Mouse (Mus musculus) retina, embryonic 14.5 days (tissue): ENCODE measurements around the gene Csad.

ENCODE experiments used
- DNase-seq: peaks from one replicate; pipeline ENCODE4 v3.0.0-alpha.2; 2015; ENCODE audit warnings: low spot score

The Csad gene

DNA sequence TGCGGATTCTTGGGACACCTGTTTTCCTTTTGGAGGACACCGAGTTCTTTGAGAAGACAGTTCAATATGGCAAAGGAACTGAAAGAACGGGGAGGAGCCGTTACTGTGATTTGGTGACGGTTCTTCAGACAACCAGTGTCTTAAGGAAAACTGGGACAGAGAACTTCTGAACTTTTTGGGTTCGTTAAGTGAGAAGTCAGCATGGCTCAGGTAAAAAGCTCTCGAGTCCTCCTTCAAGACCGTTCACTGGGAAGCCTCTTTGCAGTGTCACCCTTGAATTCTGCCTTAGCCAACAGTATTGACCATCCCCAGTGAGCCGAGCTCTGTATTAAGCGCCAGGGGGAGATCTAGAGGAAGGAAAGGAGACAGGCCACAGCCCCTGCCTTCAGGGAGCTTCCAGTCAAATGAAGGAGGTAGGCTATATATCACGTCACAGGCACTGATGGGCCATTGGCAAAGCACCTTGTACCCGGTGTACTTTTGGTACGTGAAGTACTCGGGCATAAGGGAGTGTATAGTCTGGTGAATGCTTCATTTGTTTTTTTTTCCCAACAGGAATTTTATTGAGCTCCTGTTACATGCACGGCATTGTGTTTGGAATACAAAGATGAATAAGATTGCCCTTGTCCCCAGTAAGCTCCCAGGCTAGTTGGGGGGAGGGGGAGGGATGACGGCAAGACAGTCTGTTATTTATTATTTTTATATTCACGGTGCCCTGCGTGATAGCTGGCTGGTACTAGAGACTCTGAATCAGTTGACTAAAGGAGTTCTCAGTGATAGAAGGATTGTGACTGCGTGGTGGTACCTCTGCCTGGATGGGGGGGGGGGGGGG, at the start of gene Csad:
Gene Csad (minus strand): TSS at position 51 of the 832 bp plus-strand sequence.
- DNase-seq: no peak

DNA sequence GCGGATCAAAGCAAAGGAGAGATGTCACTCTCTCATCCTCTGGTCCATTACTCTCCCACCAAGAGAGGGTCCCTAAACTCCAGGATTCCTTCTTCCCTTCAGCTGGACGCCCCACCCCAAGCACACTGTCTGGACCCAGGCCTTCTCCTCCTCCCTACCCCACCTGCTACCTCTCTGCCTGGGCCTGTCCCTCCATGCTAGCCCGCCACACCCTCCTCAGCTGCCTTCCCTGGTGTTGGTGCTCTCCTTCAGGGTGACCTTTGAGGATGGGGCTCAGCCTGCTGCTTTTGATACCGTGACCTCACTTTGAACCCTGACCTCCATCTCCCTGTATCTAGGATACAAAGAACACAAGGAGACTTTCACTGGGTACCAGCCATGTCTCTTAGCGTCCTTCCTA, 46.0 kb upstream of the Csad start:
- no peak for DNase-seq

DNA sequence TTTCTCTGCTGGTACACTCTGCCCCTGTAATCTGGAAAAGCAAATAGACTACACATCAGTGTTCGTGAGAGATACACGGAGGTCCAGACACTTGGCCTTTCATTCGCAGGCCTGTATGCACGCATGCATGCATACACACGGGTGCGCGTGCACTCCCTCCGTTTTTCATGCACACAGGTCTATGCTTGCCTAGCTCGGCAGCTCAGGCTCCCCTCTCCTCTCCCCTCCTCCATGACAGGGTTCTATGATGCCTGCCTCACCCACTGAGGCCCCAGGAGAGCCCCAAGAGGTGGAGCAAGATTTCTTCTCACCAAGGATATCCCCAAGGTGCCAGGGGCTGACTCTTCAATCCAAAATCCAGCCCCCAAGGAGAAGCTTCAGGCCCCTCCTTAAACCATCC, 45.4 kb upstream of the Csad start:
- no peak for DNase-seq

DNA sequence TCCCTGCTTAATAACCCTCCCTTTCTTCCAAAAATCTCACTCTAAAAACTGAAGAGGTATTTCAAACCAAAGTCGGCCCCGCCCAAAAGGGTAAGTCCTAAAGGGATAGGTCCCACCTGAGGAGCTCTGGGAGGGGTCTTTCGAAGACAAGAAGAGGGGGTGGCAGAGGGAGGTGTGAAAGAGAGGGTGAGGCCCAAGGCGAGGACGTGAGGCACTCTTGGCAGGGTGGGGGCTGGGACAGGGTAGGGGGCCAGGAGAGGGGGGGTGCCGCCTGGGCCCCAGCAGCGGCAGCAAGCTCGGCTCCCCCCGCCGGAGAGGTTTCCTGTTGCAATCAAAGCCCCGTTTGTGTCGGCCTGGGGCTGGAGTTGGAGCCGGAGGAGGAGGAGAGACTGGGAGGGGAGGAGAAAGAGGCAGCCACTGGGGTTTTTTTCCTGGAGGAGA, 44.7 kb upstream of the Csad start:
- DNase-seq: no peak

DNA sequence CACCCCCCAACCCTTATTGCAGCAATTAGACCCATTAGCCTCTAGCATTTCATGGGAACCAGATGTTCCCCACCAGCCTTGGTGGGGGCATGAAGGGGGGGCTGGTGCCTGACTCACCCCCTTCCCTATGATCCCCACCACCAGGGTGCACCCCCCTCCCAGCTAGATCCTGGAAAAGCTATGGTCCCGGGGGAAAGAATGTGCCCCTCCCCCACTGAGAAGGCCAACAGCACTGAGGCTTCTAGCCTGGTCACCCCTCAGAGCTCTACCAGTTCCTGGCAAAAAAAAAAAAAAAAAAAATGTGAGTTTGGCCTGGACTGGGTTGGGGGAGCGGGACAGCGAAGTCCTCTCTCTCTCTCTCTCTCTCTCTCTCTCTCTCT, 44.3 kb upstream of the Csad start:
- DNase-seq: no peak

DNA sequence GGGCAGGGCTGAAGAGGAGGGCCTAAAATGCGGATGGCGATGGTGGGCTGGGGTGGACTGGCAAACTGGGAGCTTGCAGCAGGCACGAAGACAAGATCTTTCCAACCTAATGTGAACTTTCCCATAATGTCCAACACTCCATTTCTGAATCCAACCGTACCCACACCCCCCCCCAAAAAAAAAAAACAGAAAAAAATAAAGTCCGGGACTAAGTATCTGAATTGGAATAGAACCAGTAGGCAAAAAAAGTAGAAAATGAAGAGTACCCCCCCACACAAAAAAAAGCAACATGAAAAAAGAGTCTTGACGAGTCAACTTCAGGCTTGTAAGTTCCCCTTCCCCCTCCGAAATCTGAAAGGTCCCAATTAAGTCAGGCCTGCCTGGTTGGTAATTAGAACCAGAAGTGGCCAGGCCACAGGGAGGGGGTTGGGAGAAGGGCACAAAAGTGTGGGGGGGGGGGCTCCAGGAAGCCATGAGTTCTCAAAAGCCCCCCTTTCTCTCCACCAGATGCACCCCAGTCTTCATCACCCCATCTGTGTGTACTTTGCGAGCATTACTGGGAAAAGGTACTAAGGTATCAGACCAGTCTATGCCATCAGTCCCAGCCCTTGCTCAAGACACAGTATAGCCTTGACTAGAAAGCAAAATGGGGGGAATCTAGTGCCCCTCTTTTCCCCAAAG, 43.7 kb upstream of the Csad start:
- no peak for DNase-seq

DNA sequence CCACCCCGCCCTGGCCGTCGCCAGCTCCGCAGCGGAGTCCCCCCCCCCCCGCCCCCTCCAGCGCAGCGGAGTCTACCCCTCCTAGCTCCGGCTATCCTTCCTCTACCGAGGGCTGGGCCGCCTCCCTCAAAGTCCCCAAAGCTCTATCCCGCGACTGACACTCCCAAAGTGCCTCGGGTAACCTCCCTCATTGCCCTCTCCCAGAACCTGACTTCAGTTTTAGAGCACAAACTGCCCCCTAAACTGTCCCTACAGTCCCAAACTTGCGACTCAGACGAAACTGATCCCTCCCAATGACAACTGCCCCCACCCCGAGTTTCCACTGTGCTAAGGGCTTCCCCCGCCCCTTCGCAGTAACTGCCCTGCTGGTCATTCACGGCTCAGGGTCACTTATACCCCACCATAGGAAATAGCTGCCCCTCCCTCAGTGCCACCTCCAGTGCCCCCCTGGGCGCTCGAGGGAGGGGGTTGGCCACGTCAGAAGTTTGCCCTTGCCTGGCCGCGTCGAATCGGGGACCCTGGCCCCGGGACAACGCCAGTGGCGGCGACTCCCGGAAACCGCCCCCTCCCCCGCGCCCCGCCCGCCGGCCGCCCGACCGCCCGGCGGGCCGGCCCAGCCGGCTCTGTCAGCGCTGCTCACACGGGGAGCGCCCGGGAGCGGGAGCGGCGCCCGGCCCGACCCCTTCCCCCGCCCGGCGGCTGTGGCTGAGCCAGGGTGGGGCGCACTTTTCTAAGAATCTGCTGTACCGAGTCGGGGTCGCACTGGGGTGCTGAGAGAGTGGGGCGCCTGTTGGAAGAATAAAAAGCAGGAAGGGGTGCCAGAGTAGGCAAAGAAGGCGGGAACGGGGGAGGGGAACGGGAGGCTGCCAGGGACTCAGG, 43.0 kb upstream of the Csad start:
- DNase-seq: peak; percentile 51

DNA sequence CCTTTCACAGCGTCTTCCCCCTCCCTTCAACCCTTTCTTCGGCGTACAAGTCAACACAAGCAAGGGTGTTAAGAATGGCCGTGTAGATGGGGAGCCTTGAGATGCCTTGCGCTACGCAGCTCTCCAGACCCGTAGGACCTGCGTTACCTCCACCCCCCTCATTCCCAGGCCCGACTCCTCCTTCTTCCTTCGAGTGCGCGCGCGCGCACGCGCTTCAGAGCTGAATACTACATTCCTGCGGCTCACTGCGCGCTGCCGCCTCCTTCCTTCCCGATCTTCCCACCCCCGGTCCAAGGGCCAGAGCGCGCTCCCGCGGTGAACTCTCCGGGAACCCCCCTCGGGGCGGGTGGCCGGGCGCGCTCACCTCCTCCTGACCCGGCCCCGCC, 42.3 kb upstream of the Csad start:
- DNase-seq: peak; percentile 83

DNA sequence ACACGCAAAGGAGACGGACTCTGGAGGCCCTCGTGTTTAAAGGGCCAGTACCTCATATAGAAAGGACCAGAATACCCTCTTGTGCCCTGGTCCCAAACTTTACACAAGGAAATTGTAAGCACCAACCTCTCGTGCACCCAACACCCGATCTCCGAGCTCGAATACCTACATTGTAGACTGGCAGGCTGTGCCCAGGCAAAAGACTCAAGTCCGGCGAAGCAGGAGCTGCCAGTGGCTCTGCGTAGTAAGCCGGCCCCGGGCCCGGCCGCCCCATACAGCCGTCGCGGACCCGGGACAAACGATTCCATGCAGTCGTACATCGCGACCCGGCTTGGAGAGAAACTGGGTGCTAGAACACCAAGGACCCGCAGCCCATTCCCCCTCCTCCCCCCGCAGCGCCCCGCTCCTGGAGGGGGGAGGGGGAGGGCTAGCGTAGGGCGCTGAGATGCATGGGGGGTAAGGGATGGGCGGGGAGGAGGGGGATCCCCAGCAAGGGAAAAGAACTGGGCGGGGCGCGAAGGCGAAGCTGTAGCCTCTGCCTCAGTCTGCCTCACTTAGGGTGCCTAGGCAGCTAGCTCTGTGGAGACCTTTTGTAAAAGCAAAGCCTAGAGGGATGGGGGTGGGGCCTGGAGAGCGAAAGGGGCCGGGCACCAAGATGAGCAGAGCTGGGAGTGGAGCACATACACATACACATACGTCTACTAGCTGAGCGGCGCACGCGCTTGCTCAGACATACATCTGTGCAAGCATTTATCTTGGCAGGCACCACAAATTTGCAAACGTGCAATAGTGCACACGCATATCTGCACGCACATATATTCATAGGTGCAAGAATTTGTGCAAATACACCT, 41.6 kb upstream of the Csad start:
- peak; percentile 58 for DNase-seq

DNA sequence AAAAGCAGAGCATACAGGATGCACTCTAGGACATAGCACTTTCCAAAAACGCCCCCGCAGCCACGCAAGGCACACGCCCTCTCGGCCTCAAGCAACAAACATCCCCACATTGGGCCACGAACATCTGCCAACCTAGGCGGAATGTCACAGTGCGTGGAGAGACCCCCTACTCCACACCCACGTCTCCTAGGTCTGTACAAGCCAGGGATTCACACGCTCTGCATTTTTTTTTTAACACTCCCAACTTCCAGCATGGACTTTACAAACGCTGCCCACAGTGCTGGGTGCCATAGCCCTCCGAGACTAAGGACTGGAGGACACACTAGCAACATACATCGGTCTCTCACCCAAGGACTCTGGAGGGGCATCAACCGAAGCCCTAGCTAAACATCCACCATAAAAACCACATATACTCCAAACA, 40.9 kb upstream of the Csad start:
- DNase-seq: no peak

DNA sequence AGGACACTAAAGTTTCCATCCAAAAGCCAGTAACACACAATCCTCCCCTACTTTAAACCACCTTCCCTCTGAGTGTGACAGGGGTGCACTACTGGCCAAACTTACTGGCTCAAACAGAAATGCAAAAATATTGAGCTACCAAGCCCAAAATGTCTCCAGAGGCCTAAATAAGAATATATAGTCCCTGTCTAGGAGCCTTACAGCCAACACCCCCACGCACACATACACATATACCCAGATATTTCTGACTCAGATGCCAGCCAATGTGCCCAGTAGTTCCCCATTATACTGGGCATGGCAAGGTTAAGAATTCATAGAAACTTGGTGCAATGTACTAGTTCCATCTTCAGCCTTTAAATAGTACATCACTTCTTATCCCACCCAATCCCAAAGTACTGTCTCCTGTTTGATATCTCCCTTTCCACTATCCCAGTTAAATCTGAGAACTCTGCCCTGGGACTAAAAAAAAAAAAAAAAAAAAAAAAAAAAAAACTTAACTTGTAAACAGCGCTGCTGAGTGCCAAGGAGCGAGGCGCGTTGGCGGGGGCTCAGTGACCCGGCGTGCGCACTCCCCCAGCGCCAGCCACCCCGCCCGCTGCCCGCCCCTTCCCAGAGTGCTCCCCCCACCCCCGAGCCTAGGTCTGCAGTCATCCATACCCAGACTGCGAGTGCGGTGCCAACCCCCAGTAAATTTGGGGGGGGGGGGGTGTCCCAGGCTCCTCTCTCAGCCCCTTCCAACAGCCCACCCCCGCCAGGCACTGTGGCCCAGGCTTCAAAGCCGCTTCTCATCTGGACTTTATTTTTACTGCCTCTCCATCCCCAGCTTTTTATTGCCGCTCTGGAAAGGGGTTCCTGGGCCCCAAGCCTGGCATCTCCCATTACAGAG, 40.0 kb upstream of the Csad start:
- no peak for DNase-seq

DNA sequence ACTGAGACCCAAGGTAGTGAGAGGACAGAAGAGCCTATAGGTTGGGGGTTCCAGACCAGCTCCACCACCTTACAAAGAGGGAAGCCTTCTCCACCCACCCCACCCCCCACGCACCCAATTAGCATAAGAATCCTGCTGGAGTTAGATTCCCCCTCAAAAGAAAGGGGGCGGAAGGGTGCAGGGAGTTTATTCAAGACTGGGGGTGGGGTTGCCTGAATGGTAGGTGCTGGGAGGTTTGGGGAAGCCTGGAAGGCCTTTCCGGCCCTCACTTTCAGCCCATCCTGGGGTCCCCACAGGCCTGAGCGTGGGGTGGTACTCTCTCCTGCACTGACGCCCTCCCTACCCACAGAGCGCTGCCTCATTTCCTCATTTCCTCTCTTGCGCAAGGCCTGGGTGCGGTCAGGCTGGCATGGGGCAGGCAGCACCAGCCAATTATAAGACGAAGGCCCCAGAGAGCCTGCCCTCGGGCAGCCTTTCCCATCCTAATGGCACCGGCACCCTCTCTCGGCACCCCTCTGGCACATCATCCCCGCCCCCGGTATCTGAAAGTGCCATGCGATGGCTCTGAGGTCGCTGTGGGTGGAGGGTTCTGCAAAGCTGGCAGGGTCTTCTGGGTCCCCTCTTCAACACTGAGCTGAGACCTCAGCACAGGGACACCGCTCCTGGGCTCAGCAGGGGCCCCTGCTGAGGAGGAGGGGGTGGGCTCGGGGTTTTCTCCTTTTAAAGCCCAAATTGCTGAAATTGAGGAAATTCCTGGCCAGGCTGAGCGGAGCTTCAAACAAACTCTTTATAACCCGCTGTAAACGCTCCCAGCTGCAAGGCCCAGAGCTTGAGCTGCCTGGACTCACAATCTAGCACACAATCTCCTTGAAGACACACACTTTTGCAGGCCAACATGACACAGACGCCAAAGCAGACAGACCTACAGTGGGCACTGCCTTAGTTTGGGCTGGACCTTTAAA, 39.0 kb upstream of the Csad start:
- DNase-seq: no peak

DNA sequence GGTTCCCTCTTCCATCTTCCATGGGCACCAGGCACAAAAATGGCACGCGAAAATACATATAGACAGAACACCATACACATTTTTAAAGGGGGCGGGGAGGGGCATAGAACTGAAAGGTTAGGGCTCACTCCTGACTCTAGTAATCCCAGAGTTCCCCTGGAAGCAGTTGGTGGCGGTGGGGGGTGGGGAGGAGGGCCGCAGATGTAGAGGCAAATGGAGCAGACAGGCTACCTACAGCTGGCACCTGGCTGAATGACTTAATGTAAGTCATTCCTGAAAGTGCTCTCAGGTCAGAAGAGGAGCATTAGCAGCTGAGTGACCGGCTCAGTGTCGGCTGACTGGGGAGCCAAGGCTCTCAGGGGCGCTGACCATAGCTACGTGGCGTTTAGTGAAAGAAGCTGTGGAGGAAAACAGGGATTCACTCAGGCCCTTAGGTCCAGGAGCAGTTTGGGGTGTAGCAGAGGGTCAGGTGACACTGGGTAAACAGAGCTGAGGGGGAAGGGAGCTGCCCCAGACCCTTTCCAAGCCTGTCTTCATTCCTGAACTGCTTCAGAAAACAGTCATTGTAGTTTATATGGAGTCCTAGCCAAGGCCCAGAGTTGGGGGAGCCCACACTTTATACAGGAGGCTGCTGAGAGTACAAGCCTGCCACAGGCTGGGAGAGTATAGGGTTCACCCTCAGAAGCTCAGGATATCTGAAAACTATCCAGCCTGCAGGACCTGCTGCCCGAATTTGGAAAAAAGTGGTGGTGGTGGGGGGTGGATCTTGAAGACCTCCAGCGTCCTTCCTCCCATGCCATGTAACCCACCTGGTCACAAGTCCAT, 38.1 kb upstream of the Csad start:
- DNase-seq: no peak

DNA sequence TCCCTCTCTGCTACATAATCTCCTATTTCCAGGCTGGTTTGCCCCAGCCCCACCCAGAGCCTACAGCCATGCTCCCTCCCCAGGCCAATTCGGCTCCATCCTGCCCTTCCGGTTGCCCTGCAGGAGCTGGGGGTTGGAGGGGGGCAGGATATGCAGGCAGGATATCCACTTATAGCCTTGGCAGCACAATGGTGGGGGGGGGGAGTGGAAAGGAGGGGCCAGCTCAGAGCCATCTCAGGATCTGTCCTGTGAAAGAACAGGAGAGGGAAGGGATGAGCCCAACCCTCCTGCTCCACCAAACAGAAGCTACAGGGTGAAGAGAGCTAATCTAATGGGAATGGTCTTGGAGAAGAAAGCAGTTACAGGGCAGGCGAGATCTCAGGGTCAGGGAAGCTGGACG, 36.1 kb upstream of the Csad start:
- no peak for DNase-seq

DNA sequence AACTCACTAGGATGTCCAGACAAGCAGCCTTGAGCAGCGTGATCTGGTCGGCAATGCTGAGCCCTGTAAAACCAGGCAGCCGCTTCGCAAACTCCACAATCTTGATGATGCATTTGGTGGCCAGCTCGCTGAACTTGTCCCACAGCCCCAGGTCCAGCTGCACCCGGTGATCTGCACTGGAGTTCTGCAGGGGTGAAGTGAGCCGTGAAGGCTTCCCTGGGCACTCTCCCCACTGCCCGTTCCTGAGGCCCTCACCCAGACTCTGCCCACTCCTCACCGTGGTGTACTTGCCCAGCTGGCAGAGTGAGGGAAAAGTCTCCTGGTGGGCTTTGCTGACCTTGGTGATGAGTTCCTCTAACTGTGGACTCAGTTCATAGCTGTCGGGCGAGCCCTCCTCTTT, 35.3 kb upstream of the Csad start:
- DNase-seq: no peak

DNA sequence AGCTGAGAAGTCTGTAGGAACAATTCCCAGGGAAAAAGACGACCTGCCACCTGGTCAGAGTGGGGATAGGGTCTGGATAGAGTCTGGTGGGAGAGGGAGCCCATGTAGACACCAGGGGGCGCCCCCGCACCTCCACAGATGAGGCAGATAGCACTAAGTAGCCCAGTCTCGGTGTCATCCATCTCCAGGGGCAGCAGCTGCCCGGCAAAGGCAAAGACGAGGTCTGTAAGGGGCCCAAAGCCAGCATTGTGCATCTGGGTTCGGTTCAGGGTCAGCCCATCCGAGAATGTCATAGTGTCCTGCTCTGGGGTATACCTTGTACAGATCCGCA, 34.7 kb upstream of the Csad start:
- DNase-seq: peak; percentile 92

DNA sequence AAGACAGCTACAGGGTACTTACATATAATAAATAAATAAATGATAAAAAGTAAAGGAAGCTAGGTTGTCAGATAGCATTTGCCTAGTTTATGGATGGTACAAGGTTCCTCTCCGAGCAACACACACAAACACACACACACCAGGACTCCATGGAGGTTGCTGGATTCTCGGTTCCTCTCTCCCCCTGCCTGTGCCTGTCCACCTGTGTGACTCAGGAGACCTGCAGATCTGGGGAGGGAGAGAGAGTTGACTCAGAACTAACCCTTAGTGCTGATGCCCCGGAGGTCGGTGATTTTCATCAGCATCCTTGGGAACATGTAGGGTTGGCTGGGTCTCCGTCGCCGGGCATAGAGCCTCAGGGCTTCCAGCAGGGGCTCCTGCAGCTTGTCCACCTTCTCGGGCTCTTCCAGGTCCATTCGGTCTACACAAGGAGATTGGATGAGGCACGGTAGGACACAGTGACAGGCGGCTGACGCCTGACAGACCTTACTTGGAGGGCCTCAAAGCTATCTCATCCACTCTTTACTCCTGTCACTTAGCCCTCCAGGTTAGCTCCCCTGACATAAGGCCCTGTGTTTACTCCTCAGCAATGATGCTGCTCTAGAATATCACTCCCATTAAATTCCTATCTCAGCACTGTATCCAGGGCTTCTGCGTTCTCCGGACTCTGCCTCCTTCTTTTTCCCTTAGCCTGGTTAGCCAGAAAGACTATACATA, 34.2 kb upstream of the Csad start:
- DNase-seq: no peak
